Mouse (Mus musculus) liver, adult 2 months (tissue): Measurements from ENCODE around the gene Tldc1.

Experiments
- CTCF ChIP-seq: fragments of 200-500 bp; IDR thresholded peaks from 2 replicates; pipeline ENCODE4 v1.5.1; 2011; ENCODE audit warnings: low read depth, low read length, control low read depth
- POLR2A ChIP-seq: fragments of 200-500 bp; IDR thresholded peaks from 2 replicates; pipeline ENCODE4 v1.6.1; 2011; ENCODE audit warnings: low read length, control low read depth; ENCODE audit not compliant: insufficient read depth; ENCODE audit errors: extremely low read depth

DNA sequence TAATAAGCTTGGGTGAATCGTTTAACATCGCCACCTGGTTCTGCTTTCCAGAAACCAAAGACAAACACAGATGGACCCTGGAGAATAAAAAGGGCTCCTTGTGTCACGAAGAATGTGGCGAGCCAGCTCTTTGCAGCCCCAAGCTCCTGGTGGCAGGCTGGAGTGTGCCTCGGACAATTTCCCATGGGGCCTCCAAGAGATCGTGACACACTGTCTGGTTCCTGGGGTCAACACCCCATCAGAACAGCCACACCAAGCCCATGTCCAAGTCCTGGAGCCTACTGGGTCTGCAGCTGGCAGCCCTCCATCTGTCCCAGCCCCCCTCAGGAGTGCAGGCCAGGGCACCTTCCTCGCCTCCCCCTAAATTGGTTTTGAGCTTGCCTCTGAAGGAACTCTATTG lies 451 bp downstream of the Tldc1 start:
- TF ChIP-seq CTCF (no peak), POLR2A (no peak)
